Mouse (Mus musculus) limb, embryonic 15.5 days (tissue): ENCODE results near the gene Hoxa11. TPM values are rescaled to one million over a fixed set of nuclear protein-coding genes. Genes with fewer than 3 reads are reported as not detected.

Experiments used
- ATAC-seq: fragments of 200-750 bp; cut with Nextera tagmentation; 2 replicates; pipeline ENCODE4 v1.8.0; 2017; ENCODE audit warnings: low read depth, moderate TSS enrichment; ENCODE audit not compliant: insufficient number of reproducible peaks, low FRiP score, low TSS enrichment
- H3K27ac ChIP-seq: fragments of 300-500 bp; sonication (generic); 2 replicates; pipeline ENCODE4 v1.5.1; 2015; ENCODE audit warnings: moderate library complexity, mild to moderate bottlenecking, inconsistent platforms
- H3K27me3 ChIP-seq: fragments of 300-500 bp; sonication (generic); 2 replicates; pipeline ENCODE4 v1.6.1; 2015; ENCODE audit warnings: inconsistent platforms
- H3K36me3 ChIP-seq: fragments of 300-500 bp; sonication (generic); 2 replicates; pipeline ENCODE4 v1.6.1; 2015; ENCODE audit warnings: inconsistent platforms
- H3K4me1 ChIP-seq: fragments of 300-500 bp; sonication (generic); 2 replicates; pipeline ENCODE4 v1.6.1; 2015; ENCODE audit warnings: inconsistent platforms
- H3K4me2 ChIP-seq: fragments of 300-500 bp; sonication (generic); 2 replicates; pipeline ENCODE4 v1.6.1; 2015; ENCODE audit warnings: mild to moderate bottlenecking, inconsistent platforms
- H3K4me3 ChIP-seq: fragments of 300-500 bp; sonication (generic); 2 replicates; pipeline ENCODE4 v1.5.1; 2015; ENCODE audit warnings: mild to moderate bottlenecking, inconsistent platforms
- H3K9ac ChIP-seq: fragments of 300-500 bp; sonication (generic); 2 replicates; pipeline ENCODE4 v1.6.1; 2015; ENCODE audit warnings: inconsistent platforms
- H3K9me3 ChIP-seq: fragments of 300-500 bp; sonication (generic); 2 replicates; pipeline ENCODE4 v1.6.1; 2016; ENCODE audit warnings: inconsistent platforms
- WGBS: fragments of 180-500 bp; shearing (Covaris S2); methylation state at CpG from one replicate; pipeline ENCODE4 v1.1.7; 2015; 5-methylcytosine and 5-hydroxymethylcytosine counted together
- polyA plus RNA-seq: library from polyadenylated mRNA; unstranded; fragments of >200 nt; fragmentation: Nextera tagmentation; extraction: Ambion mirVana; gene quantifications from 2 replicates; pipeline ENCODE4 v1.2.1, GENCODE M21; 2015

Hoxa11 gene
- polyA plus RNA-seq, 1 experiment from 2014 or later, result 33.4 TPM

DNA sequence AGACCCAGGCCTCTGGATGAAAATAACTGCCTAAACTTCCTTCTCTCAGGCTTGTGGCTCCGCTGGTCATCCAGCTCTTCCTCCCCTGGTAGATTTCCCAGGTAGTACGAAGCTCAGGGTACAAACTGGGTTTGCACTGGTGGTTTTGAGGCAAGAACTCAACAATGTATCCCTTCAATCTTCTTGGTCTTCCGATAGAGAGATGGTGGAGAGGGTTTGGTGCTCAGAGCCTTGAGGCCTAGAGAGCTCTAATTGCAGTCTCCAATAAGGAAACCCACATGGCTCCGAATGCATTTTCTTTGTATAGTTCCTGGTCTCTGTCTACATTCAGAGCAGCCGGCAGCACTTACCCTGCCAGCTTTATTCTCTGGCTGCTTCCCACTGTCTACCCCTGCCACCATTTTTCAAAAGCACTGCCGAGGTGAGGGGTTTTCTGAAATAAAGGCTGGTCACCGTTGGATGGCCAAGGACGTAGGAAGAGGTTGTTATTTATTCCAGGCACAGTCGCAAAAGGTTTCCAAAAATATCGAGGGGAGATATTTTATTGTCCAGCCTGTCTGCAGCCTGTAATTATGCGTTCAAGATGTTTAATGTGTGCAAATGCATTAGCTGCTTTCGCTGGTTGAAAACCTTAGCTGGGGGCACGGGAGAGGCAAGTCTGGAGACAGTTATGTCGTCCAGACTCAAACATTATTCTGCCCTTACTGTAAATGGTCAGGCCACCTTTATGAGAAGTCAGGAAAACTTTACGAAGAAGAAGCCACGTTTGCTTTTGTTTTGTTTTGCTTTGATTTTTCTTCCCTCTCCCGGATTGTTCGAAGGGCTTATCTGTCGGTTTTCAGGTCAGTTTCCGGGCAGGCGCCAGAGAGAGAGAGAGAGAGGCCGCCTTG is 27.4 kb upstream of the Hoxa11 start:
- Histone ChIP-seq H3K27me3 (peaks cover 90% of the 10 kb centered on the region), H3K9ac (no peak overlapping the region), H3K4me3 (no peak overlapping the region), H3K36me3 (no peaks in the 10 kb centered on the region), H3K4me1 (peaks cover 17% of the 10 kb centered on the region), H3K4me2 (peak overlapping the region; percentile 30; the same call in 1 of the 2 replicates), H3K9me3 (no peaks in the 10 kb centered on the region), H3K27ac (no peak overlapping the region)
- ATAC-seq, result no peak
- WGBS, result 31% methylated on average over 22 of the region's 22 CpGs

DNA sequence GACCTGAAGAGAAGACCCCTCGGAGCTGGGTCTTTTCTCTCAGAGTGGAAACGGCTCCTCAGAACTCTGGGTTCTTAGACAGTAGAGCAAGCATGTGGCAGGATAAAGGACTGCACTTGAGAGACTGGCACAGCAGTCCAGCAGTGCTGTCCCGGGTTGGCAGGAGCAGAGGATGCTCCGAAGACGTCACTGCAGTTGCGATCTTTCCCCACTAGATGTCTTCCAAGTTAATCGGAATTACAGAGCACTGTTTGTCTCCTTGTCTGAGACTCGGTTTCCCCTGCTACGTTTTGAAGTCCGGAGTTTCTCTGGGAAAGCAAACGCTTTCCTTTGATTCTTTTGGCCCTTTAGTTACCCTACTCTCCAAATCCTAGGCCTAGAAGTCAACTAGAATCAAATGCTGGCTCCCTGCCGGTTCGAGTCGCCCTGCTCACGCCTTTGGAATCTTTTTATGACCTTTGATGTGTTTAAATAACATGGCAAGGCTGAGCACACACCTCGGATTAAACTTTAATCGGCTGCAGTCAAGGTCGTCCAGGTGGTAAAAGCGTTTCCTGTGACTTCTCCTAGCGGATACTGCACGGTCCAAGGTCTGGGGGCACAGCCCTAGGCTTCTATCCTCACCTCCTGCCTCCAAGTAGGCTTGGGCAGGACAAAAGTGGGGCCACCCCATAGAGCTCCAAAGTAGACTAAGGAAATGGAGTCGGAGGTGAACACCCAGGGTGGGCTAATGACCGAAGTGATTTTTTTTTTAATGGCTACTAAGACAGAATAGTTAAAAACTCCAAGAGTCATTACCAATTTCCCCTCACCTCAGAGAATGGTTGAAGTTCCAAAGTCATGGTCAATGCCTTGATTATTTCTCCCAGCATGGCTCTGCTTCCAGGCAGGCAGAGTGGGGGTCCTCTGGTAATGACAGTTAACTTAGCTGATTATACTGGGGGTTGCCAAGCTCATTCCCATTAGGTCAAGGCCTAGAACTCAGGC is 25.2 kb upstream of the Hoxa11 start:
- Histone ChIP-seq H3K4me3 (no peak overlapping the region), H3K9me3 (no peaks in the 10 kb centered on the region), H3K36me3 (no peaks in the 10 kb centered on the region), H3K4me2 (peak overlapping the region; percentile 35), H3K27me3 (peaks cover 81% of the 10 kb centered on the region), H3K9ac (no peak overlapping the region), H3K4me1 (peaks cover 21% of the 10 kb centered on the region), H3K27ac (no peak overlapping the region)
- WGBS, result 11% methylated on average over 23 of the region's 23 CpGs
- ATAC-seq, result no peak

DNA sequence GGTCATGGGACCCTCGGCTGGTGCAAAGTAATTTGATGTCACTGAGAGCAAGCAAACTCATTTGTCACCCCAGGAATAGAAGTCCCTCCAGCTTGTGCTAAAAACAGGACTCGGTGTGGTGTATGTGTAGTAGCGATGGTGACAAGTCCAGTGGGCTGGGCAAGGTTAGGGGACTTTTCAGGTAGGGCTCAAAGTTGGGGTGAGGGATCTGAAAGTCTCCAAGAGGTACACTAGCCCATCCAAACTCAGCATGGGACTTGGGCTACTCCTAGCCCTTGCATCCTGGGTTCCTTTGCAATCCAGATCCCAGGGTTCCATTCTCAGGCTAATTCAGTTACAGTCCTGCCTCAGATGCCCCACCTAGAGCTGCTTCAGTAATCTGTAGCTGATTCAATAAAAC is 23.1 kb upstream of the Hoxa11 start:
- H3K27me3 ChIP-seq, result peaks cover 83% of the 10 kb centered on the region
- no peaks in the 10 kb centered on the region for H3K36me3 ChIP-seq
- no peak overlapping the region for H3K4me3 ChIP-seq
- H3K4me1 ChIP-seq, result peaks cover 22% of the 10 kb centered on the region
- H3K9ac ChIP-seq, result no peak overlapping the region
- ATAC-seq, result no peak
- H3K27ac ChIP-seq, result no peak overlapping the region
- no peaks in the 10 kb centered on the region for H3K9me3 ChIP-seq
- no peak overlapping the region for H3K4me2 ChIP-seq
- WGBS, result 44% methylated on average over 3 of the region's 3 CpGs

DNA sequence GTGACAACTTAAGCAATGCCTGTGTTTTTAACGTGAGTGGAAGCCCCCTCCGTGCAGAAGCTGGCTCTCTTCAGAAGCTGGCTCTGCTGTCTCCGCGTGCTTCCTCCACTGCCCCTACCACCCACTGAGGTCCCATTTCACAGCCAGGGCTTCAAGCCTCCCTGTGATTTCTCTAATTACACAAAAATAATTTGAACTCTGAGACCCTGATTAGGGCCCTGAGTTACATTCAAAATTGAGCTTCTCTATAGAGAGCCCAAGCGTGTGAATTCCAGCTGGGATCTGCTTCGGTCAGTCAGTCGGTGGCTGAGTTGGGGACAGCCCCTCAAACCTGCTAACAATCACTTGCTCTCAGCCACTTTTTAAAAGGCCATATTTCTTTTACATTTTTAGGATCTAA is 22.7 kb upstream of the Hoxa11 start:
- Histone ChIP-seq H3K4me3 (no peak overlapping the region), H3K4me2 (no peak overlapping the region)

DNA sequence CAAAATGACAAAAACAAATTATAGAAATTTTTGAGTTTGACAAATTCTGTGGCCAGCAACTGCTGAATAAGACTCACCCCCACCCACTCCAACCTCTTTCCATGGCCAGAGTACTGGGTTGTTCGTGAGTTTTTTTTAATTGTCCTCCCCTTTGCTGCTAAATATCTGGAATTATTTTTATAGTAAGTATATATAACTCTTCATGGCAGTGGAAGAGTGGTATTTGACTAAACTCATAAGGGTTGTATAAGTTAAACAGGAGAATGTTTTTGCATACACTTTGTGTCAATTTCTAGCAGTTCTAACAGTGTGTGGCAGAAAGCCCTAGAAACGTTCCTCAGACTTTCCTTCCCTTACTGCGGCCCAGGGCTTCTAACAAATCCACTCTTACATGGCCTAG is 22.1 kb upstream of the Hoxa11 start:
- no peaks in the 10 kb centered on the region for H3K36me3 ChIP-seq
- no peak overlapping the region for H3K4me2 ChIP-seq
- H3K27me3 ChIP-seq, result peaks cover 79% of the 10 kb centered on the region
- no peak overlapping the region for H3K9ac ChIP-seq
- H3K9me3 ChIP-seq, result no peaks in the 10 kb centered on the region
- no peak overlapping the region for H3K4me3 ChIP-seq
- H3K27ac ChIP-seq, result no peak overlapping the region
- WGBS, result 32% methylated on average over 3 of the region's 3 CpGs
- ATAC-seq, result no peak
- H3K4me1 ChIP-seq, result peaks cover 19% of the 10 kb centered on the region; the same call in 1 of the 2 replicates

More for the DNA sequence above, 22.7 kb upstream of the Hoxa11 start:
- Histone ChIP-seq H3K27ac (no peak overlapping the region), H3K36me3 (no peaks in the 10 kb centered on the region), H3K4me1 (peaks cover 19% of the 10 kb centered on the region; the same call in 1 of the 2 replicates), H3K9me3 (no peaks in the 10 kb centered on the region), H3K27me3 (peaks cover 82% of the 10 kb centered on the region), H3K9ac (no peak overlapping the region)
- 38% methylated on average over 7 of the region's 7 CpGs for WGBS
- no peak for ATAC-seq

DNA sequence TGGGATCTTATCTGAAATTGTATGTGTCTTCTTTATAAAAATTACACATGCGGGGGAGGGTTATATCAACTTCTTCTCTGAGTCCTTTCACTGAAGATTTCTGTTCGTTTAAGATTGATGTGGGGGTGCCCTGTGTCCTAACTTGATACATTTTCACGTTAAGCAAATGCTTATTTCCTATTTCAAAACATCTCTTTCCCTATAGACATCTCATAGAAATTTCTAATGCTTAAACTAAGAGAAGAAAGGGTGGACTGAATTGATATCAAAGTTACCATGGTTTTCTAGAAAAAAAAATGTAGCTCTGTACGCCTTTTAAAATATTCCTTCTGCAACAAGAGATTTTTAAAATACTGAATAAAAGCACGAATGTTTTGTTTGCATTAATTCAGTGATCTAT is 21.6 kb upstream of the Hoxa11 start:
- 39% methylated on average over 5 of the region's 5 CpGs for WGBS
- no peaks in the 10 kb centered on the region for H3K9me3 ChIP-seq
- H3K4me2 ChIP-seq, result no peak overlapping the region
- H3K36me3 ChIP-seq, result no peaks in the 10 kb centered on the region
- no peak for ATAC-seq
- H3K4me3 ChIP-seq, result no peak overlapping the region
- H3K9ac ChIP-seq, result no peak overlapping the region
- H3K4me1 ChIP-seq, result peaks cover 22% of the 10 kb centered on the region; the same call in 1 of the 2 replicates
- H3K27ac ChIP-seq, result no peak overlapping the region
- H3K27me3 ChIP-seq, result peaks cover 78% of the 10 kb centered on the region

DNA sequence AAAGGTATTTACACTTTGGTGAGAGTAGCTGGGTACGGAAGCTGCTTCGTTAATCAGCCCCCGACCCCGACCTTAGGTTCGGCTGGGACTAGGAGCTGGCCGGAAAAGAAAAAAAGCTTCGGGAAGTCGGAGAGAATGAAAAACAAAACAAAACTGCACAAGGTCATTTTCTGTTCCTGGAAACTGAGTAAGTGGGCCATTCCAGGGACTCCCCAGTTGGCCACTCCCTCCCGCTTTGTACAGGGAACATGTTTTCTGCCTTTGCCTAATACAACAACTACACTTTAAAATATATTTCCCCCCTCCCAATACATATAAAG is 21.0 kb upstream of the Hoxa11 start:
- no peak overlapping the region for H3K9ac ChIP-seq
- H3K4me3 ChIP-seq, result peak overlapping the region; percentile 22
- no peak for ATAC-seq
- H3K27ac ChIP-seq, result 0 out of 2 replicates have a peak overlapping the region, but pooled peaks have one; percentile 33
- no peaks in the 10 kb centered on the region for H3K36me3 ChIP-seq
- WGBS, result 14% methylated on average over 9 of the region's 9 CpGs
- H3K9me3 ChIP-seq, result no peaks in the 10 kb centered on the region
- H3K4me1 ChIP-seq, result peaks cover 28% of the 10 kb centered on the region
- peak overlapping the region; percentile 42 for H3K4me2 ChIP-seq
- H3K27me3 ChIP-seq, result peaks cover 81% of the 10 kb centered on the region

DNA sequence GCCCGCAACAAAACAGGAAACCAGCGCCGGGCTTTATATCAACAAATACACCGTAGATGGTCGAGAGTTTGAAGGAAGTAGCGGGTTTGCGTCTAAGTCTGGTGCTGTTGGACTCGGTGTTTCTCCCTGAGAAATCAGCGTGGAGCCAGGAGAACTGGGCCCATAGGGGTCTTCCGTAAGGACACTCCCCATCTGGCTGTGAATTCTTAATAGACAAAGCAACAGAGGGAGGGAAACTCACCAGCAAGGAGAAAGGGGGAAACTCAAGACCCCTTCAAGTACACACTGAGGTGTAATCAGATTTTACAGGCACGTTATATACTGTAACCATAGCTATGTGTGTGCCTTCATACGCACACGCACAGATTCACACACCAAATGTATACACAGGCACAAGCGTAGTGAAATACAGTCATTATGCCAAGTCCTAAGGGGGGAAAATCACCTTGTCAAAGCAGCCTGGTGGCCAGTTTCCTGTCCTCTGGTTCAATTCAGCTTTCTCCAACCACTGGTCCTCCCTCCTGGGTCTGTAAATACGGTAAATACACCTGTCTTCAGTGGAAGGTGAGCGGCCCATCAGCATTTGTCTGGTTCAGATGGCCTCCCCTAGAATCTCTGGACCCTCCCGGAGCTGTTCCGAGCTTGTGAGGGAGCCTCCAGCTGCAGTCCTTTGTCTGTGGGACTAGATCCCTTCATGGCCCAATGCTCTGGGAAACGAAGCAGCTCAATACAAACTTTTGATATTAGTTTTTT is 20.5 kb upstream of the Hoxa11 start:
- H3K4me3 ChIP-seq, result peak overlapping the region; percentile 22
- no peak for ATAC-seq
- H3K9ac ChIP-seq, result 0 out of 2 replicates have a peak overlapping the region, but pooled peaks have one; percentile 4
- 0 out of 2 replicates have a peak overlapping the region, but pooled peaks have one; percentile 33 for H3K27ac ChIP-seq
- H3K27me3 ChIP-seq, result peaks cover 77% of the 10 kb centered on the region
- H3K36me3 ChIP-seq, result no peaks in the 10 kb centered on the region
- peak overlapping the region; percentile 42 for H3K4me2 ChIP-seq
- 7% methylated on average over 19 of the region's 19 CpGs for WGBS
- H3K9me3 ChIP-seq, result no peaks in the 10 kb centered on the region
- peaks cover 31% of the 10 kb centered on the region for H3K4me1 ChIP-seq

DNA sequence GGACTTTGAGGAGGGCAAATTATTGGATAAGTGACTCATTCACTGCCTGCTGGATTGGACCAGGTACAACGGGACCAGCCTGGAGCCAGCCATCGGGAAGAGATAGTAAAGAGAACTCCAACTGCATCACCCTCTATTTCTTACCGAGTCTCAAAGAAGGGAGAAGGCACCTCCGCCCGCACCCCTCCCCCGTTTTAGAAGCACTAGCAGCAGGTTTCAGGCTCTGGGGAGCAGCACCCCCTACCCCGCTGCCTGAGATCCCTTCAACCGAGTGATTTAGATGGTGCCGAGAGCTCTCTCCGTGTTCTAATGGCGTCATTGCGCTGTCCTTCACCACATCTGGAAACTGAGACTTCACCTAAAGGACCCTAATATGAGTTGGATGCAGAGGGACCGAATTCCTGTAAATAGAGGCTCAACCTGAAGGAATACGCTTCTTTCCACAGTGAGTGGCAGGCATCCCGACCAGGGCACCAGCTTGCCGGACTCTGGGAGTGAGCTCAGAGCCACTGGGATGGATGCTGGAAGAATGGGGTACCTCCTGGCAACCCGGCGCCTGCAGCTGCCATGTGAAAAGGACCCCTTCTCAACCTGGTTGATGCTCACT is 19.8 kb upstream of the Hoxa11 start:
- Histone ChIP-seq H3K4me3 (peak overlapping the region; percentile 22), H3K27ac (0 out of 2 replicates have a peak overlapping the region, but pooled peaks have one; percentile 33)
- no peak for ATAC-seq

DNA sequence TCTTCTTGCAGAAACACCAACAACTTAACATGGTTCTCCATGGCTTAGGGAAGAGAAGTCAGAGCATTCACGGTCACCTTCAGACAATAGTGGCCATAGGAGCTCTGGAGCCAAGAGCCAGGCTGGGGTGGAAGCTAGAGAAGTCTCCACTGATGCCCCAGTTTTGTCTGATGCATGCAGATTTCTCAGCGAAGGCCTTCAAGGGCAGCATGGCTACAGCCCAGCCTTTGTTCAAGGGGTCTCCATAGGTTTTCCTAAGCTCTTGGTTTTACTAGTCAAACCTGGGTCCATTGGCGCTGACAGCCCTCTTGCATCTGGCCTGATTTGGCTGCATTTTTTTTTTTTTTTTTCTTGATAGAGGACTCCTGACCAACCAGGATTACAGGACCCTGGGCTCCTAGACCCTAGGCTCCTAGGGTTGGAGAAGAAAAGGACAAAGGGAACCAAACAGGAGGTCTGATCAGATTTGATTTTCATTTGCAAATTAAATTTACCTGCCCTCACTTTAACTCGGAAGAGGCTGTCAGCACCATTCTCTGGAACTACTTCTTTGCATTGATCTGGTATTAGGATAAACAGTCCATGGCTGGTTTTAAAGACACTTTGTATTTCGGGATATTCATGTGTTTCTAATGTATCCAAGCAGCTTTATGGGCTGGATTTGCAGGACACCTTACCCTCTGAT is 18.6 kb upstream of the Hoxa11 start:
- Histone ChIP-seq H3K9ac (no peak overlapping the region), H3K4me3 (peak overlapping the region; percentile 69), H3K9me3 (no peaks in the 10 kb centered on the region), H3K27ac (0 out of 2 replicates have a peak overlapping the region, but pooled peaks have one; percentile 38), H3K4me1 (peaks cover 30% of the 10 kb centered on the region), H3K4me2 (peak overlapping the region; percentile 33), H3K36me3 (no peaks in the 10 kb centered on the region), H3K27me3 (peaks cover 60% of the 10 kb centered on the region)
- no peak for ATAC-seq
- WGBS, result 21% methylated on average over 5 of the region's 5 CpGs

More for the DNA sequence above, 19.8 kb upstream of the Hoxa11 start:
- Histone ChIP-seq H3K36me3 (no peaks in the 10 kb centered on the region), H3K27me3 (peaks cover 71% of the 10 kb centered on the region), H3K4me2 (peak overlapping the region; percentile 42), H3K9ac (0 out of 2 replicates have a peak overlapping the region, but pooled peaks have one; percentile 4), H3K9me3 (no peaks in the 10 kb centered on the region), H3K4me1 (peaks cover 30% of the 10 kb centered on the region)
- 4% methylated on average over 18 of the region's 18 CpGs for WGBS
